Mouse (Mus musculus): ENCODE results near the gene Tifa. TPM values are rescaled to one million over a fixed set of nuclear protein-coding genes. Genes with fewer than 3 reads are reported as not detected.

Gene Tifa
- total and polyA plus RNA-seq, 2 experiments from 2014 or later, result 1.4 to 2.6 TPM

- no peak overlapping the region for H3K4me3 ChIP-seq (ENCODE audit: low read depth, low read length)
- WGBS, result 45% methylated on average over 9 of the region's 9 CpGs
- no peak overlapping the region for H3K27ac ChIP-seq (ENCODE audit: low read depth, low read length)
- no peaks in the 10 kb centered on the region for H3K27me3 ChIP-seq (ENCODE audit: insufficient read depth, low read length)
- no peak overlapping the region for H3K4me2 ChIP-seq (ENCODE audit: low read depth, low read length, poor library complexity, severe bottlenecking)
- H3K4me1 ChIP-seq (ENCODE audit: insufficient read depth, low read length), result no peaks in the 10 kb centered on the region
- DNase-seq (ENCODE audit: low spot score) (no peak), ATAC-seq (ENCODE audit: low FRiP score) (no peak)
- no peak overlapping the region for H3K9ac ChIP-seq (replicated peaks; ENCODE audit: low read length, poor library complexity, severe bottlenecking)
- no peaks in the 10 kb centered on the region for H3K36me3 ChIP-seq (ENCODE audit: insufficient read depth, low read length)
- H3K9me3 ChIP-seq (ENCODE audit: low read length), result no peaks in the 10 kb centered on the region
- TF ChIP-seq CTCF (IDR thresholded peaks at IDR 0.05), result no peak
Measured at GRCm38 (mm10) chr3:127868046-127868758, 78.6 kb downstream of the Tifa start.

- Histone ChIP-seq H3K27ac (ENCODE audit: low read depth, low read length) (no peak overlapping the region), H3K9ac (replicated peaks; ENCODE audit: low read length, poor library complexity, severe bottlenecking) (no peak overlapping the region), H3K4me2 (ENCODE audit: low read depth, low read length, poor library complexity, severe bottlenecking) (no peak overlapping the region), H3K27me3 (ENCODE audit: insufficient read depth, low read length) (no peaks in the 10 kb centered on the region), H3K4me3 (ENCODE audit: low read depth, low read length) (no peak overlapping the region), H3K9me3 (ENCODE audit: low read length) (no peaks in the 10 kb centered on the region), H3K36me3 (ENCODE audit: insufficient read depth, low read length) (no peaks in the 10 kb centered on the region), H3K4me1 (ENCODE audit: insufficient read depth, low read length) (no peaks in the 10 kb centered on the region)
- DNase-seq (ENCODE audit: low spot score) (peak; percentile 14), ATAC-seq (ENCODE audit: low FRiP score) (no peak)
- WGBS, result 39% methylated on average over 5 of the region's 5 CpGs
- TF ChIP-seq CTCF (IDR thresholded peaks at IDR 0.05), result no peak
Measured at GRCm38 (mm10) chr3:127868880-127869279, 79.3 kb downstream of the Tifa start.

GRCm38 (mm10) chr3:127871575-127871974 lies 82.0 kb downstream of the Tifa start:
- H3K4me1 ChIP-seq (ENCODE audit: insufficient read depth, low read length), result no peaks in the 10 kb centered on the region
- WGBS, result 89% methylated on average over 9 of the region's 9 CpGs
- no peaks in the 10 kb centered on the region for H3K27me3 ChIP-seq (ENCODE audit: insufficient read depth, low read length)
- no peak for TF ChIP-seq CTCF (IDR thresholded peaks at IDR 0.05)
- H3K27ac ChIP-seq (ENCODE audit: low read depth, low read length), result no peak overlapping the region
- no peaks in the 10 kb centered on the region for H3K36me3 ChIP-seq (ENCODE audit: insufficient read depth, low read length)
- no peak overlapping the region for H3K4me3 ChIP-seq (ENCODE audit: low read depth, low read length)
- H3K9ac ChIP-seq (replicated peaks; ENCODE audit: low read length, poor library complexity, severe bottlenecking), result no peak overlapping the region
- no peak overlapping the region for H3K4me2 ChIP-seq (ENCODE audit: low read depth, low read length, poor library complexity, severe bottlenecking)
- no peaks in the 10 kb centered on the region for H3K9me3 ChIP-seq (ENCODE audit: low read length)
- DNase-seq (ENCODE audit: low spot score) (no peak), ATAC-seq (ENCODE audit: low FRiP score) (no peak)

GRCm38 (mm10) chr3:127874254-127874883 lies 84.8 kb downstream of the Tifa start:
- no peak for ATAC-seq (ENCODE audit: low FRiP score)

GRCm38 (mm10) chr3:127875059-127875458 lies 85.5 kb downstream of the Tifa start:
- H3K27me3 ChIP-seq (ENCODE audit: insufficient read depth, low read length), result no peaks in the 10 kb centered on the region
- TF ChIP-seq CTCF (IDR thresholded peaks at IDR 0.05), result no peak
- no peak overlapping the region for H3K27ac ChIP-seq (ENCODE audit: low read depth, low read length)
- no peak overlapping the region for H3K4me3 ChIP-seq (ENCODE audit: low read depth, low read length)
- no peaks in the 10 kb centered on the region for H3K36me3 ChIP-seq (ENCODE audit: insufficient read depth, low read length)
- no peaks in the 10 kb centered on the region for H3K4me1 ChIP-seq (ENCODE audit: insufficient read depth, low read length)
- DNase-seq (ENCODE audit: low spot score) (no peak), ATAC-seq (ENCODE audit: low FRiP score) (no peak)
- H3K4me2 ChIP-seq (ENCODE audit: low read depth, low read length, poor library complexity, severe bottlenecking), result no peak overlapping the region
- H3K9me3 ChIP-seq (ENCODE audit: low read length), result no peaks in the 10 kb centered on the region
- H3K9ac ChIP-seq (replicated peaks; ENCODE audit: low read length, poor library complexity, severe bottlenecking), result no peak overlapping the region
- WGBS, result 82% methylated on average over 7 of the region's 7 CpGs

More at GRCm38 (mm10) chr3:127874254-127874883, 84.8 kb downstream of the Tifa start:
- H3K4me1 ChIP-seq (ENCODE audit: insufficient read depth, low read length), result no peaks in the 10 kb centered on the region
- WGBS, result 64% methylated on average over 4 of the region's 4 CpGs
- H3K4me2 ChIP-seq (ENCODE audit: low read depth, low read length, poor library complexity, severe bottlenecking), result no peak overlapping the region
- H3K36me3 ChIP-seq (ENCODE audit: insufficient read depth, low read length), result no peaks in the 10 kb centered on the region
- no peak for TF ChIP-seq CTCF (IDR thresholded peaks at IDR 0.05)
- no peak overlapping the region for H3K4me3 ChIP-seq (ENCODE audit: low read depth, low read length)
- no peak overlapping the region for H3K9ac ChIP-seq (replicated peaks; ENCODE audit: low read length, poor library complexity, severe bottlenecking)
- DNase-seq (ENCODE audit: low spot score), result peak; percentile 71
- H3K27ac ChIP-seq (ENCODE audit: low read depth, low read length), result no peak overlapping the region
- no peaks in the 10 kb centered on the region for H3K27me3 ChIP-seq (ENCODE audit: insufficient read depth, low read length)
- H3K9me3 ChIP-seq (ENCODE audit: low read length), result no peaks in the 10 kb centered on the region

- no peak overlapping the region for H3K4me2 ChIP-seq (ENCODE audit: low read depth, low read length, poor library complexity, severe bottlenecking)
- 94% methylated on average over 2 of the region's 2 CpGs for WGBS
- H3K27ac ChIP-seq (ENCODE audit: low read depth, low read length), result no peak overlapping the region
- DNase-seq (ENCODE audit: low spot score) (no peak), ATAC-seq (ENCODE audit: low FRiP score) (no peak)
- no peaks in the 10 kb centered on the region for H3K36me3 ChIP-seq (ENCODE audit: insufficient read depth, low read length)
- H3K9ac ChIP-seq (replicated peaks; ENCODE audit: low read length, poor library complexity, severe bottlenecking), result no peak overlapping the region
- TF ChIP-seq CTCF (IDR thresholded peaks at IDR 0.05), result no peak
- no peaks in the 10 kb centered on the region for H3K4me1 ChIP-seq (ENCODE audit: insufficient read depth, low read length)
- H3K9me3 ChIP-seq (ENCODE audit: low read length), result no peaks in the 10 kb centered on the region
- no peaks in the 10 kb centered on the region for H3K27me3 ChIP-seq (ENCODE audit: insufficient read depth, low read length)
- no peak overlapping the region for H3K4me3 ChIP-seq (ENCODE audit: low read depth, low read length)
Measured at GRCm38 (mm10) chr3:127875509-127875908, 85.9 kb downstream of the Tifa start.

Measured in midbrain, postnatal 0 days (tissue).